Mouse (Mus musculus) CH12.LX (cell line): Measurements from ENCODE around the gene Olfr718-ps1. TPM values are rescaled to one million over a fixed set of nuclear protein-coding genes. Genes with fewer than 3 reads are reported as not detected.
"Not testable (repeated sequence)": the region's sequence is repeated elsewhere in the genome, so short reads cannot be mapped to it uniquely, and the experiment has no call there.

Experiments used
- DNase-seq: peaks from one replicate; pipeline ENCODE4 v3.0.0-alpha.2; 2013; ENCODE audit errors: extremely low read depth
- H3K27ac ChIP-seq: 2 replicates; pipeline ENCODE4 v1.5.1; 2012; ENCODE audit warnings: low read depth, mild to moderate bottlenecking, control low read depth, moderate library complexity; ENCODE audit not compliant: insufficient read depth
- H3K27me3 ChIP-seq: replicated peaks from 2 replicates; pipeline ENCODE3; 2012; ENCODE audit warnings: inconsistent platforms
- H3K36me3 ChIP-seq, 2 experiments: replicated peaks in 1 of 2; 2 replicates each; pipeline versions ENCODE3 to v1.6.1; 2012; ENCODE audit warnings: inconsistent platforms in 1 of 2, low read length in 1 of 2, mild to moderate bottlenecking in 1 of 2, mixed read lengths in 1 of 2, moderate library complexity in 1 of 2; ENCODE audit not compliant: control insufficient read depth in 1 of 2, insufficient read depth in 1 of 2
- H3K4me1 ChIP-seq, 2 experiments: 2 replicates each; pipeline ENCODE4 v1.6.1; 2012; ENCODE audit warnings: inconsistent platforms in 1 of 2, moderate library complexity in 1 of 2; ENCODE audit not compliant: insufficient read depth in 2 of 2, control insufficient read depth in 1 of 2
- H3K4me2 ChIP-seq: 2 replicates; pipeline ENCODE4 v1.6.1; 2012; ENCODE audit warnings: low read depth, mild to moderate bottlenecking, control low read depth; ENCODE audit not compliant: poor library complexity, insufficient read depth, severe bottlenecking
- H3K4me3 ChIP-seq, 3 experiments: fragments of 150-350 bp in 1 of 3; sonication (generic) in 1 of 3; replicated peaks in 1 of 3; 2 replicates each; pipeline versions ENCODE3 to v1.5.1; 2011 to 2012; ENCODE audit warnings: low read depth in 2 of 3, low read length in 2 of 3, mild to moderate bottlenecking in 2 of 3, moderate library complexity in 2 of 3, control low read depth in 1 of 3, improper control_type of control experiment in 1 of 3, inconsistent platforms in 1 of 3, mixed read lengths in 1 of 3; ENCODE audit not compliant: poor library complexity in 1 of 3
- H3K79me2 ChIP-seq: replicated peaks from 2 replicates; pipeline ENCODE4 v1.6.1; 2012; ENCODE audit warnings: mild to moderate bottlenecking, moderate library complexity; ENCODE audit not compliant: control insufficient read depth, poor library complexity, insufficient read depth, severe bottlenecking; ENCODE audit errors: extremely low read depth
- H3K9ac ChIP-seq: 2 replicates; pipeline ENCODE4 v1.6.1; 2012; ENCODE audit warnings: low read depth, mild to moderate bottlenecking, control low read depth, moderate library complexity; ENCODE audit not compliant: insufficient read depth
- H3K9me3 ChIP-seq: replicated peaks from 2 replicates; pipeline ENCODE3; 2012; ENCODE audit warnings: low read length, inconsistent platforms, mixed read lengths
- EP300 ChIP-seq: IDR thresholded peaks from 2 replicates; pipeline ENCODE4 v1.6.1; 2011; ENCODE audit warnings: low read length, improper control_type of control experiment
- GABPA ChIP-seq: IDR thresholded peaks from 2 replicates; pipeline ENCODE4 v1.6.1; 2012; ENCODE audit warnings: low read depth, low read length, improper control_type of control experiment, inconsistent platforms; ENCODE audit not compliant: insufficient replicate concordance
- MEF2A ChIP-seq: IDR thresholded peaks from 2 replicates; pipeline ENCODE4 v1.6.1; 2014; ENCODE audit warnings: low read depth, mild to moderate bottlenecking, inconsistent platforms, low read length, improper control_type of control experiment, borderline replicate concordance
- NELFE ChIP-seq: IDR thresholded peaks from 2 replicates; pipeline ENCODE4 v1.6.1; 2011; ENCODE audit warnings: low read depth, low read length, improper control_type of control experiment
- PAX5 ChIP-seq: IDR thresholded peaks from 2 replicates; pipeline ENCODE4 v1.6.1; 2012; ENCODE audit warnings: low read length, inconsistent platforms, mixed read lengths
- SIN3A ChIP-seq: IDR thresholded peaks from 2 replicates; pipeline ENCODE4 v1.6.1; 2012; ENCODE audit warnings: low read length, improper control_type of control experiment, inconsistent platforms
- TCF12 ChIP-seq: IDR thresholded peaks from 2 replicates; pipeline ENCODE4 v1.6.1; 2014; ENCODE audit warnings: low read depth, mild to moderate bottlenecking, inconsistent platforms, low read length, improper control_type of control experiment
- USF2 ChIP-seq: conservative IDR thresholded peaks from 2 replicates; pipeline ENCODE4 v1.6.1; 2011; ENCODE audit warnings: low read depth, low read length, improper control_type of control experiment
- ZKSCAN1 ChIP-seq: IDR thresholded peaks from 2 replicates; pipeline ENCODE4 v1.6.1; 2012; ENCODE audit warnings: low read depth, inconsistent platforms, low read length, improper control_type of control experiment, borderline replicate concordance
- ZMIZ1 ChIP-seq: IDR thresholded peaks from 2 replicates; pipeline ENCODE4 v1.6.1; 2012; ENCODE audit warnings: low read depth, mild to moderate bottlenecking, inconsistent platforms, low read length, improper control_type of control experiment
- dilution Hi-C: fragments of 300-500 bp; cut with MboI; formaldehyde crosslinking; loops from 2 replicates; pipeline ENCODE4 v1.14.3; 2020; ENCODE audit warnings: low sequenced_read_pairs; ENCODE audit not compliant: extremely low pct_unique_long_range_greater_than_20kb, extremely low pct_ligation_motif_present
- in situ Hi-C: fragments of 300-500 bp; cut with MboI; formaldehyde crosslinking; loops from 3 replicates; pipeline ENCODE4 v1.14.3; 2019; ENCODE audit warnings: low sequenced_read_pairs, low pct_ligation_motif_present, low pct_unique_long_range_greater_than_20kb, mixed read lengths
- polyA plus RNA-seq: library from polyadenylated mRNA; unstranded; fragments of >175 nt; gene quantifications from 2 replicates; pipeline ENCODE4 v1.2.1, GENCODE M21; 2012; ENCODE audit warnings: low read depth; ENCODE audit not compliant: insufficient read length
- total RNA-seq, 2 experiments: library from RNA; depleted of rRNA; stranded (reverse); fragments of 300-350 nt in 1 of 2; fragments of >200 nt in 1 of 2; gene quantifications; 2 replicates each; pipeline ENCODE4 v1.2.3; 2012 to 2014

The Olfr718-ps1 gene
- total and polyA plus RNA-seq, 3 experiments, result not detected

- no peak overlapping the region for H3K27ac ChIP-seq
- no peaks in the 10 kb centered on the region for H3K79me2 ChIP-seq
- dilution Hi-C loops (no loop called here), in situ Hi-C loops (no loop called here)
- no peak overlapping the region for H3K4me2 ChIP-seq
- H3K9me3 ChIP-seq, result no peaks in the 10 kb centered on the region
- no peak overlapping the region for H3K9ac ChIP-seq
- H3K4me3 ChIP-seq, result no peak overlapping the region
- DNase-seq, result no peak
- peaks cover 17% of the 10 kb centered on the region for H3K27me3 ChIP-seq
- H3K36me3 ChIP-seq, result no peaks in the 10 kb centered on the region
- TF ChIP-seq GABPA (no peak), NELFE (no peak), MEF2A (no peak), PAX5 (no peak), SIN3A (no peak), EP300 (no peak)
- TF ChIP-seq, all 38 proteins: peak for 0
- H3K4me1 ChIP-seq, result no peaks in the 10 kb centered on the region
Measured at GRCm38 (mm10) chr5:143195166-143195565, 47.8 kb upstream of the Olfr718-ps1 start.

- H3K27ac ChIP-seq, dilution Hi-C loops, H3K9ac ChIP-seq, DNase-seq, in situ Hi-C loops, H3K79me2 ChIP-seq, H3K4me3 ChIP-seq, H3K4me1 ChIP-seq, H3K36me3 ChIP-seq, H3K9me3 ChIP-seq, H3K4me2 ChIP-seq: not testable (repeated sequence)
- H3K27me3 ChIP-seq, result peaks cover 17% of the 10 kb centered on the region
Measured at GRCm38 (mm10) chr5:143194747-143195146, 47.4 kb upstream of the Olfr718-ps1 start.

- Histone ChIP-seq H3K27ac (no peak overlapping the region), H3K4me2 (no peak overlapping the region), H3K36me3 (no peaks in the 10 kb centered on the region), H3K4me1 (no peaks in the 10 kb centered on the region), H3K79me2 (no peaks in the 10 kb centered on the region), H3K9ac (no peak overlapping the region), H3K27me3 (peaks cover 17% of the 10 kb centered on the region), H3K9me3 (no peaks in the 10 kb centered on the region), H3K4me3 (no peak overlapping the region)
- in situ Hi-C loops, result no loop called here
- no peak for TF ChIP-seq TCF12
- no peak for TF ChIP-seq ZMIZ1
- TF ChIP-seq ZKSCAN1, result no peak
- no peak for TF ChIP-seq USF2
- dilution Hi-C loops, result no loop called here
- DNase-seq, result no peak
Measured at GRCm38 (mm10) chr5:143192806-143193205, 45.4 kb upstream of the Olfr718-ps1 start.

GRCm38 (mm10) chr5:143188014-143188413, 40.6 kb upstream of the Olfr718-ps1 start:
- DNase-seq, H3K4me2 ChIP-seq, H3K9ac ChIP-seq, H3K36me3 ChIP-seq, H3K9me3 ChIP-seq, in situ Hi-C loops, H3K79me2 ChIP-seq, H3K4me3 ChIP-seq, dilution Hi-C loops, H3K4me1 ChIP-seq, H3K27ac ChIP-seq: not testable (repeated sequence)
- peaks cover 21% of the 10 kb centered on the region for H3K27me3 ChIP-seq
